Mouse (Mus musculus): ENCODE measurements around the gene Chrnb1. TPM values are rescaled to one million over a fixed set of nuclear protein-coding genes. Genes with fewer than 3 reads are reported as not detected.

Gene Chrnb1
- total and polyA plus RNA-seq, 3 experiments, result 4.1 to 10.3 (median 4.1) TPM

DNA sequence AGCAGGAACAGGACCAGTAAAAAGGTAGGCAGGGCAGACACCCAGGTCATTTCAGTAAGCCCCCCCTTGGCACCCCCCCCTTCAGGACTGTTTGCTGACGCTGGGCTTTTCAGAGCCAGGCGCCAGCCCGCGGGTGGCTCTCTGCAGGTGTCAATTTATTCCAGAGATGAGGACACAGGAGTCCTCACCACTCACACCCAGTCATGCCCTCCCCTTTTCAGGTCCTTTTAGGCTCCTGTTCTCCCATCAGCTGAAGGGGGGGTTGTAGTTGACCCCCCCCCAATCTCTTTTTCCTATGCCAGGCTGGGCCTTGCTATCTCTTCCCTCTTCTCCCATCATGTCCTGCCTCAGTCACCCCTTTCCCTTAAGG lies 40.2 kb upstream of the Chrnb1 start:
- no peak for DNase-seq
- Histone ChIP-seq H3K9ac (ENCODE audit: low read depth, low read length) (no peak overlapping the region), H3K36me3 (ENCODE audit: control insufficient read depth, insufficient read depth, low read length) (peaks cover 2% of the 10 kb centered on the region; the same call in 1 of the 2 replicates), H3K4me1 (ENCODE audit: control insufficient read depth, insufficient read depth, low read length) (peaks cover 2% of the 10 kb centered on the region), H3K4me3 (no peak overlapping the region), H3K27ac (no peak overlapping the region), H3K79me2 (replicated peaks; ENCODE audit: control insufficient read depth, insufficient read depth, low read length) (no peaks in the 10 kb centered on the region), H3K27me3 (ENCODE audit: control insufficient read depth, insufficient read depth, low read length) (no peaks in the 10 kb centered on the region; the same call in 1 of the 2 replicates)
- 39% methylated on average over 4 of the region's 4 CpGs for WGBS
- intact Hi-C loops (cut with DNase I), result loop anchor here (2.0 kb wide), 2 partner anchors 33 to 43 kb away; partner anchors contain the start of gene Tmem95
- TF ChIP-seq POLR2A (IDR thresholded peaks at IDR 0.05; ENCODE audit: insufficient read depth, low read depth, low read length) (no peak), EP300 (IDR thresholded peaks at IDR 0.05; ENCODE audit: insufficient read depth, low read depth, low read length) (no peak), CTCF (IDR thresholded peaks at IDR 0.05) (no peak)

DNA sequence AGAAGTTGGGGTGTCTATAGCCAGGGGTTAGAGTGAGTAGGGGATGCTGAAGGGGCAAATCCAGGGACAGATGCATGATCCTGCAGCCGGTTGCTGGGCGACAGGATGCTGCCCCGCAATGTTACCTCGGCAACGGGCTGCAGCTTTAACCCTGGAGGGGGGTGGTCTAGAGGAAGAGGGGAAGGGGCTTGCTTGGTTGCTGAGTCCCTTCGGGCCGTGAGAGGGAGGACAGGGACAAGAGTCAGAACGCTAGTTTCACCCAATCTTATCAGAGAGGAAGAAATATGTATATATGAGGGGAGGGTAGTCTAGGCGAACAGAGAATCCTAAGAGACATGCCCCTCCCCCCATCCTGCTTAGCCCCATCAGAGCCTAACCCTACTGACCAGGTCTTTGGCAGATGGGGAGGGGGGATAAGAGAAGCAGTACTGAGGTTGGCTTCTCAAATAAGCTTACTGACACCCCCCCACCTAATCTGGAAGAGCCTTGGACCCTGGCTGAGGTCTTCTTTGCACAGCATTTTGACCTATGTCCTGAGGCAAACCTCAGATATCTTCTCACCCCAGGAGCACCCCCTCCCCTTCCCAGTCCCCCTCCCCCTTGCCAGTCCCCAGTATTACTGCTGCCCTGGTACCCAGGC lies 39.7 kb upstream of the Chrnb1 start:
- Histone ChIP-seq H3K79me2 (replicated peaks; ENCODE audit: control insufficient read depth, insufficient read depth, low read length) (no peaks in the 10 kb centered on the region), H3K9ac (ENCODE audit: low read depth, low read length) (no peak overlapping the region), H3K4me3 (no peak overlapping the region), H3K36me3 (ENCODE audit: control insufficient read depth, insufficient read depth, low read length) (peaks cover 2% of the 10 kb centered on the region; the same call in 1 of the 2 replicates), H3K4me1 (ENCODE audit: control insufficient read depth, insufficient read depth, low read length) (peaks cover 2% of the 10 kb centered on the region), H3K27me3 (ENCODE audit: control insufficient read depth, insufficient read depth, low read length) (no peaks in the 10 kb centered on the region; the same call in 1 of the 2 replicates), H3K27ac (no peak overlapping the region)
- TF ChIP-seq POLR2A (IDR thresholded peaks at IDR 0.05; ENCODE audit: insufficient read depth, low read depth, low read length), result no peak
- no peak for TF ChIP-seq CTCF (IDR thresholded peaks at IDR 0.05)
- intact Hi-C loops (cut with DNase I), result no loop called here
- no peak for DNase-seq
- 57% methylated on average over 9 of the region's 9 CpGs for WGBS

GRCm38 (mm10) chr11:69834001-69834549 lies 38.3 kb upstream of the Chrnb1 start:
- DNase-seq, result peak in 1 of 2 experiments; percentile 30
- Histone ChIP-seq H3K4me1 (ENCODE audit: control insufficient read depth, insufficient read depth, low read length) (peaks cover 2% of the 10 kb centered on the region), H3K27me3 (ENCODE audit: control insufficient read depth, insufficient read depth, low read length) (no peaks in the 10 kb centered on the region; the same call in 1 of the 2 replicates), H3K4me3 (no peak overlapping the region; the same call in 1 of the 2 replicates), H3K79me2 (replicated peaks; ENCODE audit: control insufficient read depth, insufficient read depth, low read length) (no peaks in the 10 kb centered on the region), H3K9ac (ENCODE audit: low read depth, low read length) (peak overlapping the region; percentile 36), H3K27ac (no peak overlapping the region), H3K36me3 (ENCODE audit: control insufficient read depth, insufficient read depth, low read length) (peaks cover 1% of the 10 kb centered on the region; the same call in 1 of the 2 replicates)
- TF ChIP-seq POLR2A (IDR thresholded peaks at IDR 0.05; ENCODE audit: insufficient read depth, low read depth, low read length) (no peak), EP300 (IDR thresholded peaks at IDR 0.05; ENCODE audit: insufficient read depth, low read depth, low read length) (no peak), CTCF (IDR thresholded peaks at IDR 0.05) (no peak)
- intact Hi-C loops (cut with DNase I), result no loop called here
- WGBS, result 36% methylated on average over 42 of the region's 48 CpGs

DNA sequence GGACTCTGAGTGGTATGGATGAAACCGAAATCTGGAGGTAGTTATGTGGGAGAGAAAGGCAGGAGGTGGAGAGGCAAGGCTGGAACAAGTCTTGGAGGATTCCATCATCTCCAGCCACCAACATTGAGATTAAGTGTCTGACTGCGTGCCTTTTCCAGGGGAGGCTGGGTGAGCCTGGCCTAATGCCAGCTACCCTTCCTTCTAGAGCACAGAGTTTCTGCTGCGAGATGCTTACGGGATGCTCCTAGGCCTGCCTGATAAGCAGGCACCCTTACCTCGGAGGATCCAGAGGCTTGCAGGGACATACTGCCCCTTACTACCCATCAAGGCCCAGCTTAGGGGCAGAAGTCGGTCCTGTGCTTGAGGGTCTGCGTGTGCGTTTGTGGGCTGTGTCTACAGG lies 37.8 kb upstream of the Chrnb1 start:
- Histone ChIP-seq H3K27me3 (ENCODE audit: control insufficient read depth, insufficient read depth, low read length) (no peaks in the 10 kb centered on the region; the same call in 1 of the 2 replicates), H3K36me3 (ENCODE audit: control insufficient read depth, insufficient read depth, low read length) (no peaks in the 10 kb centered on the region), H3K9ac (ENCODE audit: low read depth, low read length) (no peak overlapping the region; the same call in 1 of the 2 replicates), H3K4me3 (no peak overlapping the region; the same call in 1 of the 2 replicates), H3K27ac (no peak overlapping the region), H3K79me2 (replicated peaks; ENCODE audit: control insufficient read depth, insufficient read depth, low read length) (no peaks in the 10 kb centered on the region), H3K4me1 (ENCODE audit: control insufficient read depth, insufficient read depth, low read length) (no peaks in the 10 kb centered on the region; the same call in 1 of the 2 replicates)
- TF ChIP-seq POLR2A (IDR thresholded peaks at IDR 0.05; ENCODE audit: insufficient read depth, low read depth, low read length) (no peak), CTCF (IDR thresholded peaks at IDR 0.05) (no peak), EP300 (IDR thresholded peaks at IDR 0.05; ENCODE audit: insufficient read depth, low read depth, low read length) (no peak)
- WGBS, result 73% methylated on average over 8 of the region's 8 CpGs
- no peak for DNase-seq
- intact Hi-C loops (cut with DNase I), result no loop called here

GRCm38 (mm10) chr11:69828832-69829231 lies 33.1 kb upstream of the Chrnb1 start:
- intact Hi-C loops (cut with DNase I), result no loop called here
- no peak overlapping the region for H3K9ac ChIP-seq (ENCODE audit: low read depth, low read length)
- no peaks in the 10 kb centered on the region for H3K4me1 ChIP-seq (ENCODE audit: control insufficient read depth, insufficient read depth, low read length)
- no peak overlapping the region for H3K27ac ChIP-seq
- no peaks in the 10 kb centered on the region; the same call in 1 of the 2 replicates for H3K27me3 ChIP-seq (ENCODE audit: control insufficient read depth, insufficient read depth, low read length)
- no peak for TF ChIP-seq POLR2A (IDR thresholded peaks at IDR 0.05; ENCODE audit: insufficient read depth, low read depth, low read length)
- TF ChIP-seq CTCF (IDR thresholded peaks at IDR 0.05), result no peak
- no peak for DNase-seq
- no peak overlapping the region for H3K4me3 ChIP-seq
- 91% methylated on average over 5 of the region's 5 CpGs for WGBS
- no peaks in the 10 kb centered on the region for H3K36me3 ChIP-seq (ENCODE audit: control insufficient read depth, insufficient read depth, low read length)
- no peaks in the 10 kb centered on the region for H3K79me2 ChIP-seq (replicated peaks; ENCODE audit: control insufficient read depth, insufficient read depth, low read length)

- H3K9ac ChIP-seq (ENCODE audit: low read depth, low read length), result no peak overlapping the region
- H3K27me3 ChIP-seq (ENCODE audit: control insufficient read depth, insufficient read depth, low read length), result no peaks in the 10 kb centered on the region
- intact Hi-C loops (cut with DNase I), result no loop called here
- no peak overlapping the region for H3K4me3 ChIP-seq
- H3K36me3 ChIP-seq (ENCODE audit: control insufficient read depth, insufficient read depth, low read length), result no peaks in the 10 kb centered on the region
- no peaks in the 10 kb centered on the region for H3K4me1 ChIP-seq (ENCODE audit: control insufficient read depth, insufficient read depth, low read length)
- no peak for TF ChIP-seq POLR2A (IDR thresholded peaks at IDR 0.05; ENCODE audit: insufficient read depth, low read depth, low read length)
- TF ChIP-seq CTCF (IDR thresholded peaks at IDR 0.05), result no peak
- TF ChIP-seq EP300 (IDR thresholded peaks at IDR 0.05; ENCODE audit: insufficient read depth, low read depth, low read length), result no peak
- no peaks in the 10 kb centered on the region for H3K79me2 ChIP-seq (replicated peaks; ENCODE audit: control insufficient read depth, insufficient read depth, low read length)
- no peak for DNase-seq
- no peak overlapping the region for H3K27ac ChIP-seq
- WGBS, result 66% methylated on average over 2 of the region's 2 CpGs
Observed at GRCm38 (mm10) chr11:69823456-69823855, 27.7 kb upstream of the Chrnb1 start.
